Comparison of ENCODE assay signal across 8 mouse cellular contexts in the genomic region with DNA sequence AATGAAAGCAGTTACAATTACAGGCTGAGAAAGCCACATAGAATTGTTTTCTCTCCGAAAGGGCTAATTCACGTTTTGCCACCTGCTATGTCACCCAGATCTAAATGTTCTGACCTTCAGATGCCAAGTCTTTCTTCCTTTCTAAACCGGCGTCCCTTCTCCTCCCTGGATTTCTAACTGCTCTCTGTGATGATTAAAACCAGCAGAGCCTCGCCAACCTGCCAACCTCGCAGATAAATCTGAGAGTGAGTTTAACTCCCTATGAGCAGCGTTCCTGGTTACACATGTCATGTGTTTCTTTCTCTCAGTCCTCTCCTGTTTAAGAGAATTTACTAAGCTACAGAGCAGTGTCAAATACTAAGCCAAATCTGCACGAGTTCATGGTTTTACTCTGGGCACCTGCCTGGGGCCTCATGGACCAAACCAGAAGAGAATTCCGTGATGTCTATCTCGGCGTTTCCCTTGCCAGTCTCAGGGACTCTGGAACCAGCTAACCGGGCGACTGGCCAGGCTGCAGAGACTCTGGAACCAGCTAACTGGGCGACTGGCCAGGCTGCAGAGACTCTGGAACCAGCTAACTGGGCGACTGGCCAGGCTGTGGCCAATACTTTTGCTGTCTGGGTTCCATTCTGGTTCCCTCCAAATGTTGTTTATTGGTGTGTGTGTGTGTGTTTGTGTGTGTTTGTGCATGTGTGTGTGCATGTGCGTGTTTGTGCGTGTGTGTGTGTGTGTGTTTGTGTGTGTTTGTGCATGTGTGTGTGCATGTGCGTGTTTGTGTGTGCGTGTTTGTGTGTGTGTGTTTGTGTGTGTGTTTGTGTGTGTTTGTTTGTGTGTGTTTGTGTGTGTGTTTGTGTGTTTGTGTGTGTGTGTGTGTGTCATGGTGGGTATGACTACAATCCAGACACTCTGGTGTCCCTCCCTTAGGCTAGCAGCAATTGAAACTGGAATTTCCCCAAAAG. TPM values are rescaled to one million over a fixed set of nuclear protein-coding genes. Genes with fewer than 3 reads are reported as not detected.
DNase-seq lines count a peak whose midpoint lies in the region; ATAC-seq and TF ChIP-seq lines count a peak whose summit lies in the region.

No protein-coding gene starts in this region.

- no peak for TF ChIP-seq EP300 in stomach, postnatal 0 days (optimal IDR thresholded peaks at IDR 0.05)

- no peak for ATAC-seq in heart, embryonic 12.5 days (ENCODE audit: insufficient number of reproducible peaks, low FRiP score)
- ATAC-seq in stomach, postnatal 0 days (ENCODE audit: low FRiP score, low TSS enrichment) = no peak

- peak; percentile 49 for DNase-seq in layer of hippocampus, adult 11-12 months (ENCODE audit: low spot score)
- no peak for DNase-seq in layer of hippocampus, adult 9-10 months (ENCODE audit: low spot score)
- peak; percentile 56 for DNase-seq in adrenal gland, adult 18-20 months (ENCODE audit: low spot score in 2 of 2)
- DNase-seq in left cerebral cortex, postnatal 25 days (ENCODE audit: low spot score in 2 of 2) = peak; percentile 31 to 48
- no peak for DNase-seq in stomach, postnatal 0 days (ENCODE audit: low spot score)
- DNase-seq in urinary bladder, postnatal 4 days (ENCODE audit: low spot score in 2 of 2) = no peak
- no peak for DNase-seq in thymus, adult 2 months

- TF ChIP-seq POLR2A in thymus, adult 2 months (IDR thresholded peaks at IDR 0.05; ENCODE audit: control insufficient read depth, extremely low read depth, insufficient read depth, low read length, poor library complexity) = no peak

- H3K9ac ChIP-seq in heart, embryonic 12.5 days = no peak overlapping the region
- no peak overlapping the region for H3K9ac ChIP-seq in stomach, postnatal 0 days (ENCODE audit: low read length)

- H3K9me3 ChIP-seq in heart, embryonic 12.5 days (replicated peaks) = no peaks in the 10 kb centered on the region
- no peaks in the 10 kb centered on the region for H3K9me3 ChIP-seq in stomach, postnatal 0 days (ENCODE audit: control insufficient read depth, low read length)

- intact Hi-C loops in left cerebral cortex, postnatal 25 days (cut with DNase I) = no loop called here

- H3K4me1 ChIP-seq in heart, embryonic 12.5 days (replicated peaks) = peaks cover 20% of the 10 kb centered on the region
- no peaks in the 10 kb centered on the region for H3K4me1 ChIP-seq in stomach, postnatal 0 days (replicated peaks; ENCODE audit: control insufficient read depth, insufficient read depth)
- no peaks in the 10 kb centered on the region for H3K4me1 ChIP-seq in thymus, adult 2 months (replicated peaks; ENCODE audit: control insufficient read depth, insufficient read depth, low read length)

- H3K4me2 ChIP-seq in heart, embryonic 12.5 days = peak overlapping the region; percentile 30
- H3K4me2 ChIP-seq in stomach, postnatal 0 days (replicated peaks; ENCODE audit: low read depth) = no peak overlapping the region

- H3K27me3 ChIP-seq in heart, embryonic 12.5 days (replicated peaks) = no peaks in the 10 kb centered on the region
- no peaks in the 10 kb centered on the region for H3K27me3 ChIP-seq in stomach, postnatal 0 days (ENCODE audit: control insufficient read depth, insufficient read depth, low read length)
- no peaks in the 10 kb centered on the region for H3K27me3 ChIP-seq in thymus, adult 2 months (ENCODE audit: control insufficient read depth, insufficient read depth, low read length)

- 52% methylated on average over 19 of the region's 19 CpGs for WGBS in heart, embryonic 12.5 days
- WGBS in stomach, postnatal 0 days = 50% methylated on average over 19 of the region's 19 CpGs
- WGBS in thymus, adult 2 months = 89% methylated on average over 19 of the region's 19 CpGs

- H3K36me3 ChIP-seq in heart, embryonic 12.5 days = no peaks in the 10 kb centered on the region
- no peaks in the 10 kb centered on the region for H3K36me3 ChIP-seq in stomach, postnatal 0 days (ENCODE audit: control insufficient read depth, insufficient read depth, low read length)
- H3K36me3 ChIP-seq in thymus, adult 2 months (ENCODE audit: control insufficient read depth, insufficient read depth, low read length) = no peaks in the 10 kb centered on the region

- TF ChIP-seq CTCF in stomach, postnatal 0 days (IDR thresholded peaks at IDR 0.05; ENCODE audit: low read depth) = no peak
- no peak for TF ChIP-seq CTCF in thymus, adult 2 months (IDR thresholded peaks at IDR 0.05; ENCODE audit: borderline replicate concordance, control insufficient read depth, extremely low read depth, insufficient read depth, low read length, poor library complexity)

- H3K27ac ChIP-seq in heart, embryonic 12.5 days (ENCODE audit: poor library complexity, severe bottlenecking) = peak overlapping the region; percentile 45
- H3K27ac ChIP-seq in stomach, postnatal 0 days (replicated peaks) = 0 out of 2 replicates have a peak overlapping the region, but pooled peaks have one; percentile 8
- H3K27ac ChIP-seq in thymus, adult 2 months (ENCODE audit: control insufficient read depth, insufficient read depth, low read length) = no peak overlapping the region

- no peak overlapping the region for H3K4me3 ChIP-seq in heart, embryonic 12.5 days
- H3K4me3 ChIP-seq in stomach, postnatal 0 days (ENCODE audit: low read depth, low read length) = no peak overlapping the region
- no peak overlapping the region for H3K4me3 ChIP-seq in thymus, adult 2 months (ENCODE audit: control insufficient read depth, insufficient read depth, low read length)

RNA-seq across cellular contexts. Expression of a gene that starts 7.9 kb away (rescaled TPM):
- 10 to 100 TPM; 48.2 to 54.8 TPM for total RNA-seq in adrenal gland, adult 18-20 months (2021)
- 55.7 and 57.4 TPM in 2 replicates for polyA plus RNA-seq in heart, embryonic 12.5 days (2016; fragmentation: Nextera tagmentation; extraction: Ambion mirVana)
- 10 to 100 TPM; 53.4 to 57.5 TPM for total RNA-seq in left cerebral cortex, postnatal 25 days (2021)
- 14.8 and 17.6 TPM in 2 replicates for polyA plus RNA-seq in stomach, postnatal 0 days (2015; fragmentation: Nextera tagmentation; extraction: Ambion mirVana)
- polyA plus RNA-seq in thymus, adult 2 months (2012; rRNA removed) = 83.0 and 116 TPM in 2 replicates

RNA-seq across cellular contexts. Expression of a gene that starts 27.7 kb away (rescaled TPM):
- 10 to 100 TPM; 13.1 to 15.0 TPM for total RNA-seq in adrenal gland, adult 18-20 months (2021)
- polyA plus RNA-seq in heart, embryonic 12.5 days (2016; fragmentation: Nextera tagmentation; extraction: Ambion mirVana) = 13.0 and 14.5 TPM in 2 replicates
- 10 to 100 TPM; 31.0 to 31.3 TPM for total RNA-seq in left cerebral cortex, postnatal 25 days (2021)
- polyA plus RNA-seq in stomach, postnatal 0 days (2015; fragmentation: Nextera tagmentation; extraction: Ambion mirVana) = 19.4 and 21.0 TPM in 2 replicates
- 13.8 and 19.1 TPM in 2 replicates for polyA plus RNA-seq in thymus, adult 2 months (2012; rRNA removed)

Comparison
In these comparisons a context has a peak if more than half of its experiments do, and no peak if none do; other contexts are left out.
1. DNase-seq: peak in layer of hippocampus, adult 11-12 months (single experiment), adrenal gland, adult 18-20 months (2 of 2) and left cerebral cortex, postnatal 25 days (2 of 2); none in layer of hippocampus, adult 9-10 months (single experiment), stomach, postnatal 0 days (single experiment), urinary bladder, postnatal 4 days (0 of 2) and thymus, adult 2 months (single experiment).